Mouse (Mus musculus) thymus, adult 2 months (tissue): Measurements from ENCODE around the gene Fam25c.

Experiments
- CTCF ChIP-seq: fragments of 200-500 bp; IDR thresholded peaks from 2 replicates; pipeline ENCODE4 v1.5.1; 2012; ENCODE audit warnings: mild to moderate bottlenecking, control low read depth, low read length, moderate library complexity, borderline replicate concordance; ENCODE audit not compliant: control insufficient read depth, poor library complexity, insufficient read depth; ENCODE audit errors: extremely low read depth
- POLR2A ChIP-seq: fragments of 200-500 bp; IDR thresholded peaks from 2 replicates; pipeline ENCODE4 v1.6.1; 2012; ENCODE audit warnings: mild to moderate bottlenecking, low read length, control low read depth, moderate library complexity; ENCODE audit not compliant: control insufficient read depth, poor library complexity, insufficient read depth; ENCODE audit errors: extremely low read depth

DNA sequence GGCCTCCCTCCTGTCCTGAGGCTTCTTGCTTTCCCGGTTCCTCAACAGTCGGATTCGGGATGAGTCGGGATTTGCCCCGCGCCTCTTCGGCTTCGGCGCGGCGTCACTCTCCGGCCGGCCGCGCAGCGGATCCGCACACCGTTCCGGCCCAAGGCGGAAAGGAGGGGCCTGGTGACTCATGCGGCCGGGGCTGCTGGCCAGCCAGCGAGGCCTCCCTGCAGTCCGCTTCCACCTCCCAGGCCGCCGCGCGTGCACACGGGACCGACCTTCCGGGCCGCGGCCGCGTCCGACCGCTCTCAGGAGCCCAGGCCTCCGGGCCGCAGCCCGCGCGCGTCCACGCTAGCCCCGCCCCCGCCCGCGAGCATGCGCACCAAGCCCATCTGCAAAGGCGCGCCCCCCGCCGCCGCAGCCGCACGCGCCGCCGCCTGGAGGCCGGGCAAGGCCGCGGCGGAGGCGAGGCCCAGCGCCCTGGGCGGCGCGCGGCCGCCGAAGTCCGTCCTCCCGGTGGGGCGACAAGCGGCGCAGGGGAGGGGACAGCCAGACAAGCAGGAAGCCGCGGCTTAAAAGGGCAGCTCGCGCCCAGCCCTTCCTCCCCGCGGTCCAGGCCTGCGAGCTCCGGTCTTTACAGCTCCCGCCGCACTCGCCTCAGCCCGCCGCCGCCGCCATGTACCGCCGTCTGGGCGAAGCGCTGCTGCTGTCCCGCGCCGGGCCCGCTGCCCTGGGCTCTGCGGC, 44.8 kb downstream of the Fam25c start, which contains the start of the genes Shld2 and Glud1:
- TF ChIP-seq POLR2A (peak; percentile 80), CTCF (no peak; the same call in 1 of the 2 replicates)
